Mouse (Mus musculus) brain, embryonic 14.5 days (tissue): ENCODE data around the gene Itga11.

Experiments
- CTCF ChIP-seq: fragments of 200-500 bp; IDR thresholded peaks from 2 replicates; pipeline ENCODE4 v1.5.1; 2012; ENCODE audit warnings: inconsistent platforms, mild to moderate bottlenecking, moderate library complexity, borderline replicate concordance; ENCODE audit not compliant: insufficient read depth, insufficient read length; ENCODE audit errors: extremely low read depth
- POLR2A ChIP-seq: fragments of 200-500 bp; IDR thresholded peaks from 2 replicates; pipeline ENCODE4 v1.6.1; 2012; ENCODE audit warnings: mild to moderate bottlenecking, inconsistent platforms, borderline replicate concordance; ENCODE audit not compliant: poor library complexity, insufficient read depth, insufficient read length, severe bottlenecking; ENCODE audit errors: extremely low read depth

GRCm38 (mm10) chr9:62786721-62787120 is 109.1 kb downstream of the Itga11 start:
- TF ChIP-seq CTCF (no peak), POLR2A (no peak)
